Mouse (Mus musculus): ENCODE data around the gene Rcn3. TPM values are rescaled to one million over a fixed set of nuclear protein-coding genes. Genes with fewer than 3 reads are reported as not detected.

Rcn3 gene
- total and polyA plus RNA-seq, 3 experiments = 0.38 TPM; not detected in 2

- dilution Hi-C loops (cut with MboI; ENCODE audit: extremely low pct_ligation_motif_present, extremely low pct_unique_long_range_greater_than_20kb, low sequenced_read_pairs) = no loop called here
- H3K9ac ChIP-seq (ENCODE audit: insufficient read depth, low read depth) = peak overlapping the region; percentile 77
- TF ChIP-seq ZNF384 (IDR thresholded peaks at IDR 0.05; ENCODE audit: low read depth, low read length) (no peak), MYC (IDR thresholded peaks at IDR 0.05; ENCODE audit: low read depth, low read length) (no peak), CHD1 (IDR thresholded peaks at IDR 0.05; ENCODE audit: low read depth, low read length) (no peak), MAX (IDR thresholded peaks at IDR 0.05; ENCODE audit: low read length) (no peak), USF1 (IDR thresholded peaks at IDR 0.05; ENCODE audit: low read depth, low read length) (no peak), RAD21 (IDR thresholded peaks at IDR 0.05; ENCODE audit: low read depth, low read length) (no peak)
- in situ Hi-C loops (cut with MboI; ENCODE audit: low pct_ligation_motif_present, low pct_unique_long_range_greater_than_20kb, low sequenced_read_pairs) = loop anchor here (5.0 kb wide), 1 partner anchor 48 kb away; no protein-coding TSS in a partner anchor
- H3K27me3 ChIP-seq (replicated peaks) = no peaks in the 10 kb centered on the region
- DNase-seq (ENCODE audit: extremely low read depth) = no peak
- peaks cover 21 to 53% of the 10 kb centered on the region in 2 experiments for H3K36me3 ChIP-seq (replicated peaks in 1 of 2; ENCODE audit: control insufficient read depth in 1 of 2, insufficient read depth in 1 of 2, low read length in 1 of 2)
- H3K27ac ChIP-seq (ENCODE audit: insufficient read depth, low read depth) = no peak overlapping the region
- peaks cover 29% of the 10 kb centered on the region for H3K79me2 ChIP-seq (replicated peaks; ENCODE audit: control insufficient read depth, extremely low read depth, insufficient read depth, poor library complexity, severe bottlenecking)
- H3K4me3 ChIP-seq (replicated peaks in 1 of 3; ENCODE audit: low read depth in 2 of 3, low read length in 2 of 3, poor library complexity in 1 of 3) = peak overlapping the region in 2 of 3 experiments; percentile 63 to 93
- H3K4me1 ChIP-seq (ENCODE audit: control insufficient read depth in 1 of 2, insufficient read depth in 2 of 2) = peaks cover 7 to 24% of the 10 kb centered on the region in 2 experiments; a peak in 3 of 4 replicates
- H3K4me2 ChIP-seq (ENCODE audit: insufficient read depth, low read depth, poor library complexity, severe bottlenecking) = peak overlapping the region; percentile 53
- peaks cover 3% of the 10 kb centered on the region for H3K9me3 ChIP-seq (replicated peaks; ENCODE audit: low read length)
These were observed 37.9 kb upstream of the Rcn3 start for GRCm38 (mm10) chr7:45129776-45130512.

- Histone ChIP-seq H3K4me3 (replicated peaks in 1 of 3; ENCODE audit: low read depth in 2 of 3, low read length in 2 of 3, poor library complexity in 1 of 3) (peak overlapping the region; percentile 63 to 93 (median 66)), H3K27ac (ENCODE audit: insufficient read depth, low read depth) (peak overlapping the region; percentile 63), H3K4me2 (ENCODE audit: insufficient read depth, low read depth, poor library complexity, severe bottlenecking) (peak overlapping the region; percentile 53), H3K9me3 (replicated peaks; ENCODE audit: low read length) (peaks cover 3% of the 10 kb centered on the region), H3K4me1 (ENCODE audit: control insufficient read depth in 1 of 2, insufficient read depth in 2 of 2) (peaks cover 8 to 22% of the 10 kb centered on the region in 2 experiments), H3K27me3 (replicated peaks) (no peaks in the 10 kb centered on the region), H3K36me3 (replicated peaks in 1 of 2; ENCODE audit: control insufficient read depth in 1 of 2, insufficient read depth in 1 of 2, low read length in 1 of 2) (peaks cover 21 to 55% of the 10 kb centered on the region in 2 experiments), H3K79me2 (replicated peaks; ENCODE audit: control insufficient read depth, extremely low read depth, insufficient read depth, poor library complexity, severe bottlenecking) (peaks cover 29% of the 10 kb centered on the region), H3K9ac (ENCODE audit: insufficient read depth, low read depth) (peak overlapping the region; percentile 77)
- no peak for DNase-seq (ENCODE audit: extremely low read depth)
- in situ Hi-C loops (cut with MboI; ENCODE audit: low pct_ligation_motif_present, low pct_unique_long_range_greater_than_20kb, low sequenced_read_pairs) = loop anchor here (5.0 kb wide), 1 partner anchor 47 kb away; no protein-coding TSS in a partner anchor
- dilution Hi-C loops (cut with MboI; ENCODE audit: extremely low pct_ligation_motif_present, extremely low pct_unique_long_range_greater_than_20kb, low sequenced_read_pairs) = no loop called here
- TF ChIP-seq SIN3A (IDR thresholded peaks at IDR 0.05; ENCODE audit: low read length) (peak; percentile 17; the same call in 1 of the 2 replicates), MAZ (IDR thresholded peaks at IDR 0.05; ENCODE audit: low read depth, low read length) (no peak)
These were observed 37.3 kb upstream of the Rcn3 start for GRCm38 (mm10) chr7:45129318-45129717.

GRCm38 (mm10) chr7:45128624-45129246 is 36.7 kb upstream of the Rcn3 start, which contains the start of gene Rpl13a:
Gene Rpl13a (minus strand): TSS chr7:45128761.
- Histone ChIP-seq H3K4me3 (replicated peaks in 1 of 3; ENCODE audit: low read depth in 2 of 3, low read length in 2 of 3, poor library complexity in 1 of 3) (peak within 1 kb of the TSS; percentile 93 to 100 (median 94)), H3K36me3 (replicated peaks in 1 of 2; ENCODE audit: control insufficient read depth in 1 of 2, insufficient read depth in 1 of 2, low read length in 1 of 2) (peaks cover 21 to 52% of the 10 kb centered on the region in 2 experiments), H3K4me2 (ENCODE audit: insufficient read depth, low read depth, poor library complexity, severe bottlenecking) (peak within 1 kb of the TSS; percentile 68), H3K9me3 (replicated peaks; ENCODE audit: low read length) (peaks cover 3% of the 10 kb centered on the region), H3K9ac (ENCODE audit: insufficient read depth, low read depth) (peak within 1 kb of the TSS; percentile 100), H3K4me1 (ENCODE audit: control insufficient read depth in 1 of 2, insufficient read depth in 2 of 2) (peaks cover 8 to 20% of the 10 kb centered on the region in 2 experiments), H3K79me2 (replicated peaks; ENCODE audit: control insufficient read depth, extremely low read depth, insufficient read depth, poor library complexity, severe bottlenecking) (peaks cover 33% of the 10 kb centered on the region), H3K27me3 (replicated peaks) (no peaks in the 10 kb centered on the region), H3K27ac (ENCODE audit: insufficient read depth, low read depth) (peak within 1 kb of the TSS; percentile 93)
- in situ Hi-C loops (cut with MboI; ENCODE audit: low pct_ligation_motif_present, low pct_unique_long_range_greater_than_20kb, low sequenced_read_pairs) = loop anchor here (5.0 kb wide), 1 partner anchor 46 kb away; no protein-coding TSS in a partner anchor
- dilution Hi-C loops (cut with MboI; ENCODE audit: extremely low pct_ligation_motif_present, extremely low pct_unique_long_range_greater_than_20kb, low sequenced_read_pairs) = no loop called here
- peak; percentile 99 for DNase-seq (ENCODE audit: extremely low read depth)
- TF ChIP-seq RAD21 (IDR thresholded peaks at IDR 0.05; ENCODE audit: low read depth, low read length) (peak; percentile 36), KAT2A (IDR thresholded peaks at IDR 0.05; ENCODE audit: insufficient replicate concordance, low read length) (peak; percentile 75; the same call in 1 of the 2 replicates), TCF12 (IDR thresholded peaks at IDR 0.05; ENCODE audit: low read depth, low read length) (peak; percentile 96), JUND (conservative IDR thresholded peaks at IDR 0.05; ENCODE audit: low read depth, low read length) (no peak), RCOR1 (conservative IDR thresholded peaks at IDR 0.05; ENCODE audit: low read depth, low read length) (peak; percentile 83), SMC3 (IDR thresholded peaks at IDR 0.05; ENCODE audit: low read depth, low read length) (peak; percentile 56), MAX (IDR thresholded peaks at IDR 0.05; ENCODE audit: low read length) (peak; percentile 99), GABPA (IDR thresholded peaks at IDR 0.05; ENCODE audit: insufficient replicate concordance, low read depth, low read length) (no peak), ELF1 (IDR thresholded peaks at IDR 0.05; ENCODE audit: low read depth, low read length) (peak; percentile 79), NRF1 (IDR thresholded peaks at IDR 0.05; ENCODE audit: low read depth, low read length) (peak; percentile 82), ETS1 (conservative IDR thresholded peaks at IDR 0.05; ENCODE audit: low read depth, low read length) (0 out of 2 replicates have a peak, but pooled peaks have one; percentile 13), MYC (IDR thresholded peaks at IDR 0.05; ENCODE audit: low read depth, low read length) (peak; percentile 99), ZC3H11A (IDR thresholded peaks at IDR 0.05; ENCODE audit: low read depth, low read length) (no peak), NELFE (IDR thresholded peaks at IDR 0.05; ENCODE audit: low read depth, low read length) (peak; percentile 98), EP300 (IDR thresholded peaks at IDR 0.05; ENCODE audit: low read length) (no peak), IRF4 (IDR thresholded peaks at IDR 0.05; ENCODE audit: low read depth, low read length) (peak; percentile 68; the same call in 1 of the 2 replicates)

Measured in CH12.LX (cell line).